Mouse (Mus musculus) CH12.LX (cell line): ENCODE results near the gene Tmc3. TPM values are rescaled to one million over a fixed set of nuclear protein-coding genes. Genes with fewer than 3 reads are reported as not detected.

Experiments
- DNase-seq: peaks from one replicate; pipeline ENCODE4 v3.0.0-alpha.2; 2013; ENCODE audit errors: extremely low read depth
- H3K27ac ChIP-seq: 2 replicates; pipeline ENCODE4 v1.5.1; 2012; ENCODE audit warnings: low read depth, mild to moderate bottlenecking, control low read depth, moderate library complexity; ENCODE audit not compliant: insufficient read depth
- H3K27me3 ChIP-seq: replicated peaks from 2 replicates; pipeline ENCODE3; 2012; ENCODE audit warnings: inconsistent platforms
- H3K36me3 ChIP-seq, 2 experiments: replicated peaks in 1 of 2; 2 replicates each; pipeline versions ENCODE3 to v1.6.1; 2012; ENCODE audit warnings: inconsistent platforms in 1 of 2, low read length in 1 of 2, mild to moderate bottlenecking in 1 of 2, mixed read lengths in 1 of 2, moderate library complexity in 1 of 2; ENCODE audit not compliant: control insufficient read depth in 1 of 2, insufficient read depth in 1 of 2
- H3K4me1 ChIP-seq, 2 experiments: 2 replicates each; pipeline ENCODE4 v1.6.1; 2012; ENCODE audit warnings: inconsistent platforms in 1 of 2, moderate library complexity in 1 of 2; ENCODE audit not compliant: insufficient read depth in 2 of 2, control insufficient read depth in 1 of 2
- H3K4me2 ChIP-seq: 2 replicates; pipeline ENCODE4 v1.6.1; 2012; ENCODE audit warnings: low read depth, mild to moderate bottlenecking, control low read depth; ENCODE audit not compliant: poor library complexity, insufficient read depth, severe bottlenecking
- H3K4me3 ChIP-seq, 3 experiments: fragments of 150-350 bp in 1 of 3; sonication (generic) in 1 of 3; replicated peaks in 1 of 3; 2 replicates each; pipeline versions ENCODE3 to v1.5.1; 2011 to 2012; ENCODE audit warnings: low read depth in 2 of 3, low read length in 2 of 3, mild to moderate bottlenecking in 2 of 3, moderate library complexity in 2 of 3, control low read depth in 1 of 3, improper control_type of control experiment in 1 of 3, inconsistent platforms in 1 of 3, mixed read lengths in 1 of 3; ENCODE audit not compliant: poor library complexity in 1 of 3
- H3K79me2 ChIP-seq: replicated peaks from 2 replicates; pipeline ENCODE4 v1.6.1; 2012; ENCODE audit warnings: mild to moderate bottlenecking, moderate library complexity; ENCODE audit not compliant: control insufficient read depth, poor library complexity, insufficient read depth, severe bottlenecking; ENCODE audit errors: extremely low read depth
- H3K9ac ChIP-seq: 2 replicates; pipeline ENCODE4 v1.6.1; 2012; ENCODE audit warnings: low read depth, mild to moderate bottlenecking, control low read depth, moderate library complexity; ENCODE audit not compliant: insufficient read depth
- H3K9me3 ChIP-seq: replicated peaks from 2 replicates; pipeline ENCODE3; 2012; ENCODE audit warnings: low read length, inconsistent platforms, mixed read lengths
- BHLHE40 ChIP-seq: IDR thresholded peaks from 2 replicates; pipeline ENCODE4 v1.6.1; 2011; ENCODE audit warnings: mild to moderate bottlenecking, low read depth, low read length, improper control_type of control experiment
- CHD1 ChIP-seq: IDR thresholded peaks from 2 replicates; pipeline ENCODE4 v1.6.1; 2012; ENCODE audit warnings: low read depth, low read length, improper control_type of control experiment, inconsistent platforms
- CHD2 ChIP-seq: IDR thresholded peaks from 2 replicates; pipeline ENCODE4 v1.6.1; 2011; ENCODE audit warnings: low read length, improper control_type of control experiment
- CTCF ChIP-seq, 2 experiments: IDR thresholded peaks in 1 of 2; conservative IDR thresholded peaks in 1 of 2; 2 replicates each; pipeline ENCODE4 v1.5.1; 2011 to 2012; ENCODE audit warnings: low read depth in 2 of 2, low read length in 2 of 2, improper control_type of control experiment in 1 of 2, inconsistent platforms in 1 of 2, mild to moderate bottlenecking in 1 of 2, moderate library complexity in 1 of 2
- ELF1 ChIP-seq: IDR thresholded peaks from 2 replicates; pipeline ENCODE4 v1.6.1; 2014; ENCODE audit warnings: low read depth, mild to moderate bottlenecking, inconsistent platforms, low read length, improper control_type of control experiment
- ETS1 ChIP-seq: conservative IDR thresholded peaks from 2 replicates; pipeline ENCODE4 v1.6.1; 2012; ENCODE audit warnings: low read depth, mild to moderate bottlenecking, inconsistent platforms, low read length, improper control_type of control experiment, moderate library complexity
- HCFC1 ChIP-seq: IDR thresholded peaks from 2 replicates; pipeline ENCODE4 v1.6.1; 2012; ENCODE audit warnings: low read depth, mild to moderate bottlenecking, inconsistent platforms, low read length, improper control_type of control experiment
- IRF4 ChIP-seq: IDR thresholded peaks from 2 replicates; pipeline ENCODE4 v1.6.1; 2014; ENCODE audit warnings: low read depth, mild to moderate bottlenecking, inconsistent platforms, low read length, improper control_type of control experiment
- JUN ChIP-seq: IDR thresholded peaks from 2 replicates; pipeline ENCODE4 v1.6.1; 2011; ENCODE audit warnings: low read depth, mild to moderate bottlenecking, low read length, improper control_type of control experiment, moderate library complexity; ENCODE audit not compliant: insufficient read depth
- KAT2A ChIP-seq: IDR thresholded peaks from 2 replicates; pipeline ENCODE4 v1.6.1; 2012; ENCODE audit warnings: low read length, improper control_type of control experiment, inconsistent platforms; ENCODE audit not compliant: insufficient replicate concordance
- MAFK ChIP-seq: IDR thresholded peaks from 2 replicates; pipeline ENCODE4 v1.6.1; 2011; ENCODE audit warnings: low read length, improper control_type of control experiment; ENCODE audit not compliant: insufficient replicate concordance
- MAX ChIP-seq: IDR thresholded peaks from 2 replicates; pipeline ENCODE4 v1.6.1; 2011; ENCODE audit warnings: low read length, improper control_type of control experiment
- MAZ ChIP-seq: IDR thresholded peaks from 2 replicates; pipeline ENCODE4 v1.6.1; 2012; ENCODE audit warnings: low read depth, mild to moderate bottlenecking, inconsistent platforms, low read length, improper control_type of control experiment, moderate library complexity
- MEF2A ChIP-seq: IDR thresholded peaks from 2 replicates; pipeline ENCODE4 v1.6.1; 2014; ENCODE audit warnings: low read depth, mild to moderate bottlenecking, inconsistent platforms, low read length, improper control_type of control experiment, borderline replicate concordance
- MXI1 ChIP-seq: IDR thresholded peaks from 2 replicates; pipeline ENCODE4 v1.6.1; 2011; ENCODE audit warnings: mild to moderate bottlenecking, low read depth, low read length, improper control_type of control experiment
- MYC ChIP-seq: IDR thresholded peaks from 2 replicates; pipeline ENCODE4 v1.6.1; 2011; ENCODE audit warnings: low read depth, mild to moderate bottlenecking, improper control_type of control experiment, low read length
- NELFE ChIP-seq: IDR thresholded peaks from 2 replicates; pipeline ENCODE4 v1.6.1; 2011; ENCODE audit warnings: low read depth, low read length, improper control_type of control experiment
- PAX5 ChIP-seq: IDR thresholded peaks from 2 replicates; pipeline ENCODE4 v1.6.1; 2012; ENCODE audit warnings: low read length, inconsistent platforms, mixed read lengths
- POLR2A ChIP-seq: IDR thresholded peaks from 2 replicates; pipeline ENCODE4 v1.6.1; 2011; ENCODE audit warnings: low read depth, mild to moderate bottlenecking, improper control_type of control experiment, low read length
- POLR2AphosphoS2 ChIP-seq: IDR thresholded peaks from 2 replicates; pipeline ENCODE4 v1.6.1; 2011; ENCODE audit warnings: low read depth, low read length, improper control_type of control experiment
- RAD21 ChIP-seq: IDR thresholded peaks from 2 replicates; pipeline ENCODE4 v1.6.1; 2011; ENCODE audit warnings: low read depth, mild to moderate bottlenecking, low read length, improper control_type of control experiment, moderate library complexity
- SIN3A ChIP-seq: IDR thresholded peaks from 2 replicates; pipeline ENCODE4 v1.6.1; 2012; ENCODE audit warnings: low read length, improper control_type of control experiment, inconsistent platforms
- SMC3 ChIP-seq: IDR thresholded peaks from 2 replicates; pipeline ENCODE4 v1.6.1; 2011; ENCODE audit warnings: low read depth, low read length, improper control_type of control experiment
- TBP ChIP-seq: conservative IDR thresholded peaks from 2 replicates; pipeline ENCODE4 v1.6.1; 2011; ENCODE audit warnings: low read depth, low read length, improper control_type of control experiment
- TCF12 ChIP-seq: IDR thresholded peaks from 2 replicates; pipeline ENCODE4 v1.6.1; 2014; ENCODE audit warnings: low read depth, mild to moderate bottlenecking, inconsistent platforms, low read length, improper control_type of control experiment
- USF1 ChIP-seq: IDR thresholded peaks from 2 replicates; pipeline ENCODE4 v1.6.1; 2014; ENCODE audit warnings: low read depth, mild to moderate bottlenecking, inconsistent platforms, low read length, improper control_type of control experiment
- USF2 ChIP-seq: conservative IDR thresholded peaks from 2 replicates; pipeline ENCODE4 v1.6.1; 2011; ENCODE audit warnings: low read depth, low read length, improper control_type of control experiment
- ZC3H11A ChIP-seq: IDR thresholded peaks from 2 replicates; pipeline ENCODE4 v1.6.1; 2012; ENCODE audit warnings: low read depth, mild to moderate bottlenecking, inconsistent platforms, low read length, improper control_type of control experiment
- ZMIZ1 ChIP-seq: IDR thresholded peaks from 2 replicates; pipeline ENCODE4 v1.6.1; 2012; ENCODE audit warnings: low read depth, mild to moderate bottlenecking, inconsistent platforms, low read length, improper control_type of control experiment
- ZNF384 ChIP-seq: IDR thresholded peaks from 2 replicates; pipeline ENCODE4 v1.6.1; 2012; ENCODE audit warnings: low read depth, low read length, improper control_type of control experiment, inconsistent platforms
- dilution Hi-C: fragments of 300-500 bp; cut with MboI; formaldehyde crosslinking; loops from 2 replicates; pipeline ENCODE4 v1.14.3; 2020; ENCODE audit warnings: low sequenced_read_pairs; ENCODE audit not compliant: extremely low pct_unique_long_range_greater_than_20kb, extremely low pct_ligation_motif_present
- in situ Hi-C: fragments of 300-500 bp; cut with MboI; formaldehyde crosslinking; loops from 3 replicates; pipeline ENCODE4 v1.14.3; 2019; ENCODE audit warnings: low sequenced_read_pairs, low pct_ligation_motif_present, low pct_unique_long_range_greater_than_20kb, mixed read lengths
- polyA plus RNA-seq: library from polyadenylated mRNA; unstranded; fragments of >175 nt; gene quantifications from 2 replicates; pipeline ENCODE4 v1.2.1, GENCODE M21; 2012; ENCODE audit warnings: low read depth; ENCODE audit not compliant: insufficient read length
- total RNA-seq, 2 experiments: library from RNA; depleted of rRNA; stranded (reverse); fragments of 300-350 nt in 1 of 2; fragments of >200 nt in 1 of 2; gene quantifications; 2 replicates each; pipeline ENCODE4 v1.2.3; 2012 to 2014

Tmc3 gene
- total and polyA plus RNA-seq, 3 experiments, result 1.2 to 3.0 (median 2.2) TPM

DNA sequence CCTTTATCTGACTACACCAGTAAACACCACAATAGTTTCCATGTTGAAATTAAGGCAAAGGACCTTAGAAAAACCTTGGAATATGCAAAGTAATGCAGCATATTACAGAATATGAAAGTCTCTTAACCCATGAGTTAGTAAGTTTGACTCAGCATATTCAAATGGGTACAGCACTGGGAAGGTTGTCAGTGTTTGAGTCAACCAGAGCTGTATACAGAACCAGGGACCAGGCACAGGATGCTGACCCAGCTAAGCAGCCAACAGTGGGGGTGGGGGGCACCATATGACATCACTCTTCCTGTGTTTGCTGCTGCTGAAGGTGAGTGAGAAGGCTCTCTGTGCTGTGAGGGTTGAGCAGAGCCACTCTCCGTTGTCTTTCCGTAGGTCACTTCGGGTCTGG, 12.3 kb downstream of the Tmc3 start (continued):
- no peak for TF ChIP-seq USF1
- no peak for TF ChIP-seq POLR2AphosphoS2
- TF ChIP-seq PAX5, result no peak
- TF ChIP-seq MAZ, result no peak
- peak; percentile 85 for TF ChIP-seq MAFK
- TF ChIP-seq HCFC1, result no peak
- no peak for TF ChIP-seq SMC3
- TF ChIP-seq MAX, result no peak
- no peak for TF ChIP-seq RAD21
- peak; percentile 58 for TF ChIP-seq IRF4
- no peak for TF ChIP-seq ZMIZ1
- no peak for TF ChIP-seq CHD1
- no peak for TF ChIP-seq TCF12
- TF ChIP-seq MXI1, result no peak
- TF ChIP-seq CHD2, result peak; percentile 44; the same call in 1 of the 2 replicates
- TF ChIP-seq ELF1, result no peak
- TF ChIP-seq NELFE, result no peak
- no peak for TF ChIP-seq ZC3H11A

- Histone ChIP-seq H3K4me2 (peak overlapping the region; percentile 62), H3K9ac (peak overlapping the region; percentile 49), H3K27me3 (no peaks in the 10 kb centered on the region), H3K4me3 (peak overlapping the region; percentile 10 to 45 (median 42)), H3K79me2 (no peaks in the 10 kb centered on the region), H3K4me1 (peaks cover 28 to 58% of the 10 kb centered on the region in 2 experiments), H3K27ac (peak overlapping the region; percentile 80), H3K36me3 (peaks cover 0 to 25% of the 10 kb centered on the region in 2 experiments), H3K9me3 (no peaks in the 10 kb centered on the region)
- no peak for TF ChIP-seq ZNF384
- 0 out of 4 replicates have a peak, but pooled peaks of 1 of the 2 experiments have one; percentile 13 for TF ChIP-seq CTCF (conservative IDR thresholded peaks at IDR 0.05 in 1 of 2, IDR thresholded peaks at IDR 0.05 in 1 of 2; ENCODE audit: low read depth in 2 of 2, low read length in 2 of 2)
- TF ChIP-seq JUN, result no peak
- peak; percentile 40 for TF ChIP-seq USF2
- TF ChIP-seq ELF1, result no peak
- no peak; the same call in 1 of the 2 replicates for TF ChIP-seq CHD1
- TF ChIP-seq SIN3A, result peak; percentile 43; the same call in 1 of the 2 replicates
- peak; percentile 19; the same call in 1 of the 2 replicates for TF ChIP-seq ETS1
- peak; percentile 51 for TF ChIP-seq USF1
- TF ChIP-seq MXI1, result 0 out of 2 replicates have a peak, but pooled peaks have one; percentile 6
- TF ChIP-seq ZMIZ1, result no peak
- TF ChIP-seq CHD2, result no peak
- TF ChIP-seq MYC, result 0 out of 2 replicates have a peak, but pooled peaks have one; percentile 24
- TF ChIP-seq KAT2A, result no peak
- TF ChIP-seq BHLHE40, result peak; percentile 31; the same call in 1 of the 2 replicates
- no peak for TF ChIP-seq POLR2AphosphoS2
- TF ChIP-seq MAFK, result peak; percentile 67; the same call in 1 of the 2 replicates
- TF ChIP-seq TBP, result 0 out of 2 replicates have a peak, but pooled peaks have one; percentile 51
- no peak for TF ChIP-seq MEF2A
- TF ChIP-seq MAX, result peak; percentile 30; the same call in 1 of the 2 replicates
- no peak; the same call in 1 of the 2 replicates for TF ChIP-seq POLR2A
- DNase-seq, result peak; percentile 86
- in situ Hi-C loops, result no loop called here
- dilution Hi-C loops, result no loop called here
These were observed 14.5 kb downstream of the Tmc3 start for GRCm38 (mm10) chr7:83598997-83599912.
